Mouse (Mus musculus) midbrain, embryonic 11.5 days (tissue): ENCODE measurements at regions not wholly inside any gene's neighbourhood (a gene's known extent, or its start where the extent isn't known, plus 50 kb on each side); places are given as distances from the start of the nearest gene placed in this dataset.
A peak's percentile ranks its signal among the peaks of the same experiment; 100 is the strongest.
"Not testable (repeated sequence)": the region's sequence is repeated elsewhere in the genome, so short reads cannot be mapped to it uniquely, and the experiment has no call there.

Experiments used
- ATAC-seq: fragments of 200-750 bp; cut with Nextera tagmentation; 2 replicates; pipeline ENCODE4 v1.8.0; 2017; ENCODE audit warnings: moderate TSS enrichment, moderate library complexity; ENCODE audit not compliant: low FRiP score
- DNase-seq: peaks from one replicate; pipeline ENCODE4 v3.0.0; 2015; ENCODE audit warnings: low spot score; ENCODE audit errors: missing footprints
- H3K27ac ChIP-seq: fragments of 300-500 bp; sonication (generic); 2 replicates; pipeline ENCODE4 v1.5.1; 2014; ENCODE audit warnings: low read depth, low read length
- H3K27me3 ChIP-seq: fragments of 300-500 bp; sonication (generic); 2 replicates; pipeline ENCODE4 v1.6.1; 2014; ENCODE audit warnings: mild to moderate bottlenecking, low read length, moderate library complexity, mixed read lengths; ENCODE audit not compliant: control insufficient read depth, insufficient read depth
- H3K36me3 ChIP-seq: fragments of 300-500 bp; sonication (generic); 2 replicates; pipeline ENCODE4 v1.6.1; 2014; ENCODE audit warnings: mild to moderate bottlenecking, low read length, moderate library complexity, mixed read lengths; ENCODE audit not compliant: control insufficient read depth, insufficient read depth
- H3K4me1 ChIP-seq: fragments of 300-500 bp; sonication (generic); 2 replicates; pipeline ENCODE4 v1.6.1; 2014; ENCODE audit warnings: low read length; ENCODE audit not compliant: control insufficient read depth, insufficient read depth
- H3K4me2 ChIP-seq: fragments of 300-500 bp; sonication (generic); 2 replicates; pipeline ENCODE4 v1.6.1; 2014; ENCODE audit warnings: mild to moderate bottlenecking, moderate library complexity
- H3K4me3 ChIP-seq: fragments of 300-500 bp; sonication (generic); 2 replicates; pipeline ENCODE4 v1.5.1; 2014; ENCODE audit warnings: low read depth, low read length
- H3K9ac ChIP-seq: fragments of 300-500 bp; sonication (generic); 2 replicates; pipeline ENCODE4 v1.6.1; 2014; ENCODE audit warnings: low read length
- H3K9me3 ChIP-seq: fragments of 300-500 bp; sonication (generic); 2 replicates; pipeline ENCODE4 v1.6.1; 2016; ENCODE audit warnings: low read length; ENCODE audit not compliant: control insufficient read depth
- whole genome bisulfite sequencing: fragments of 180-500 bp; shearing (Covaris S2); extraction: QIAGEN DNeasy Blood & Tissue Kit; methylation state at CpG from one replicate; pipeline ENCODE4 v1.1.7; 2014; 5-methylcytosine and 5-hydroxymethylcytosine counted together

GRCm38 (mm10) chr11:121894801-121895200 lies 64.8 kb downstream of the Ptchd3 start:
- Histone ChIP-seq H3K9me3 (no peaks in the 10 kb centered on the region), H3K9ac (no peak overlapping the region), H3K36me3 (no peaks in the 10 kb centered on the region), H3K4me1 (no peaks in the 10 kb centered on the region), H3K4me2 (no peak overlapping the region), H3K4me3 (no peak overlapping the region), H3K27me3 (no peaks in the 10 kb centered on the region), H3K27ac (no peak overlapping the region)
- DNase-seq (no peak), ATAC-seq (no peak)
- WGBS = 93% methylated on average over 4 of the region's 4 CpGs

GRCm38 (mm10) chr11:121904393-121904792 lies 74.3 kb downstream of the Ptchd3 start:
- not testable (repeated sequence) for H3K36me3 ChIP-seq, H3K4me3 ChIP-seq, ATAC-seq, H3K9ac ChIP-seq, H3K9me3 ChIP-seq, DNase-seq, H3K27ac ChIP-seq, H3K27me3 ChIP-seq, H3K4me1 ChIP-seq, H3K4me2 ChIP-seq
- 80% methylated on average over 6 of the region's 6 CpGs for WGBS

DNA sequence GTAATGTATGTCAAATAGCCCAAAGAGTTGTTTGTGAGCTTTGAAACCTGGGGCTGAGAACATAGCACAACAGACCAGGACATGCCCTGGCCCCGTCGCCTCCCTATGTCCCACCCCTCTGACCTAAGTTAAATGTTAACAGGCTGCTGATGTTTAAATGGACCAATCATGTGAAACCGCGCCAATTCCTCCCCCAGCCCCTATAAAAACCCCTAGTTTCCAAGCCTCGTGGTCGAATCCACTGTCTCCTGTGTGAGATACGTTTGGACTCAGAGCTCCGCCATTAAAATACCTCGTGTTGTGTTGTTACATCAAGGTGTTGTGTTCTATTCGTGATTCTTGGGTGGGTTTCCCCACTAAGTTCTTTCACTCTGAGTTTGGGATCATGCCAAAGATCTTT lies 94.6 kb downstream of the Ptchd3 start:
- not testable (repeated sequence) for H3K36me3 ChIP-seq, ATAC-seq, H3K27ac ChIP-seq, H3K4me1 ChIP-seq, H3K9ac ChIP-seq, DNase-seq, H3K9me3 ChIP-seq, H3K4me3 ChIP-seq, H3K27me3 ChIP-seq
- 0 out of 2 replicates have a peak overlapping the region, but pooled peaks have one; percentile 9 for H3K4me2 ChIP-seq
- WGBS = 92% methylated on average over 10 of the region's 10 CpGs

GRCm38 (mm10) chr11:121925043-121925442 lies 95.0 kb downstream of the Ptchd3 start:
- H3K4me3 ChIP-seq, DNase-seq, H3K27me3 ChIP-seq, H3K36me3 ChIP-seq, H3K27ac ChIP-seq, H3K9ac ChIP-seq, H3K4me1 ChIP-seq, H3K9me3 ChIP-seq: not testable (repeated sequence)
- ATAC-seq = peak; percentile 19; the same call in 1 of the 2 replicates
- H3K4me2 ChIP-seq = 0 out of 2 replicates have a peak overlapping the region, but pooled peaks have one; percentile 9
- WGBS = 33% methylated on average over 15 of the region's 16 CpGs

DNA sequence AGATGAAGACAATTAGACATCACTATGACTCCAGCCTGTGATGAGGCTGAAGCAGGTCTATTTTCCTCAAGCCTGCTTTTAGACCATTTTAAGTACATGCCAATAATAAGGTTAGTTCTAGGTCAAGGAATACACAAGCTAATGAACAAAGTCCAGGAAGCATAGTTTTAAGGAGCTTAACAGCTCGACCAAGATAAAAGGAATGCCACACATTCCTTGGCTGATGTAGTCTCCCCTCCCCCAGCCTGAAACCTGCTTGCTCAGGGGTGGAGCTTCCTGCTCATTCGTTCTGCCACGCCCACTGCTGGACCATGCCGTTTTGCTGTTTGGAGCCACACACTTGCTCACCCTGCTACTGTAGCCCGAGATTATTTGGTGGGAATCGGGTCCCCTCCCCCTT lies 121.7 kb downstream of the Ptchd3 start:
- not testable (repeated sequence) for ATAC-seq, H3K4me2 ChIP-seq, H3K9ac ChIP-seq, H3K9me3 ChIP-seq, H3K4me3 ChIP-seq, H3K27me3 ChIP-seq, DNase-seq, H3K4me1 ChIP-seq, H3K27ac ChIP-seq, H3K36me3 ChIP-seq
- WGBS = 74% methylated on average over 6 of the region's 6 CpGs

- peak; percentile 85 for DNase-seq
Measured at GRCm38 (mm10) chr11:121956367-121957235, 126.6 kb downstream of the Ptchd3 start.

DNA sequence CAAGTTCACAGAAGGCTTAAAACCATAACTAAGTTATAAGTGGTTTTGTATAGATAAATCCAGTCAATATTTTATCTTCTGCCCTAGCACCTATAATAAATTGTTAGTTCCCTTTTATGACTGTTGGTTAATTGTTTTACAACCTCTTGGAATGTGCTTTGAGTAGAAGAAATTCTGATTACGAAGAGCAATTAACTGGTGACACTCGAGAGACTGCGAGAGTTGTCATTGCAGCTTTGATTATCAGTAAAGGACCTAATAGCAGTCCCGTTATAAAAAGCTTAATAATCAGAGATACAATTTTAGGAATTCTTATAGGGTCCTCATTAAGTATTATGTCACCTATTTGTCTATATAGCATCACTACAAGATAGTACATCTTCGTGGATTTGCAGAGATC lies 128.7 kb downstream of the Ptchd3 start:
- H3K4me2 ChIP-seq, H3K9ac ChIP-seq, H3K4me1 ChIP-seq, H3K4me3 ChIP-seq, H3K9me3 ChIP-seq, H3K36me3 ChIP-seq, H3K27ac ChIP-seq, ATAC-seq, DNase-seq, H3K27me3 ChIP-seq: not testable (repeated sequence)
- 86% methylated on average over 5 of the region's 5 CpGs for WGBS

More at GRCm38 (mm10) chr11:121956367-121957235, 126.6 kb downstream of the Ptchd3 start:
- H3K4me1 ChIP-seq, H3K27ac ChIP-seq, H3K27me3 ChIP-seq, ATAC-seq, H3K36me3 ChIP-seq, H3K9me3 ChIP-seq: not testable (repeated sequence)
- WGBS = 13% methylated on average over 19 of the region's 20 CpGs
- Histone ChIP-seq H3K4me3 (peak overlapping the region; percentile 20; the same call in 1 of the 2 replicates), H3K9ac (0 out of 2 replicates have a peak overlapping the region, but pooled peaks have one; percentile 27), H3K4me2 (peak overlapping the region; percentile 40)

- not testable (repeated sequence) for H3K9ac ChIP-seq, H3K9me3 ChIP-seq, H3K4me1 ChIP-seq, H3K36me3 ChIP-seq, H3K27ac ChIP-seq, H3K27me3 ChIP-seq, H3K4me2 ChIP-seq, DNase-seq, H3K4me3 ChIP-seq, ATAC-seq
Measured at GRCm38 (mm10) chr11:121964111-121964510, 134.1 kb downstream of the Ptchd3 start.

- DNase-seq, H3K27me3 ChIP-seq, H3K4me3 ChIP-seq, H3K36me3 ChIP-seq, H3K4me1 ChIP-seq, H3K9ac ChIP-seq, H3K4me2 ChIP-seq, ATAC-seq, H3K9me3 ChIP-seq, H3K27ac ChIP-seq: not testable (repeated sequence)
- 0% methylated on average over 1 of the region's 1 CpGs for WGBS
Measured at GRCm38 (mm10) chr11:121965911-121966310, 135.9 kb downstream of the Ptchd3 start.
